Mouse (Mus musculus) C2C12 (cell line): ENCODE results near the gene Relb. TPM values are rescaled to one million over a fixed set of nuclear protein-coding genes. Genes with fewer than 3 reads are reported as not detected.
"Not testable (repeated sequence)": the region's sequence is repeated elsewhere in the genome, so short reads cannot be mapped to it uniquely, and the experiment has no call there.

Experiments
- H3K27me3 ChIP-seq: one replicate; pipeline ENCODE4 v1.6.1; 2011; ENCODE audit not compliant: control insufficient read depth, insufficient read depth, insufficient read length
- H3K36me3 ChIP-seq: one replicate; pipeline ENCODE4 v1.6.1; 2011; ENCODE audit not compliant: control insufficient read depth, insufficient read depth
- H3K4me3 ChIP-seq: one replicate; pipeline ENCODE4 v1.5.1; 2011; ENCODE audit warnings: mild to moderate bottlenecking, control low read depth; ENCODE audit not compliant: poor library complexity, insufficient read depth, severe bottlenecking
- H3K79me2 ChIP-seq: one replicate; pipeline ENCODE4 v1.6.1; 2011; ENCODE audit not compliant: control insufficient read depth, insufficient read depth
- H3K79me3 ChIP-seq: one replicate; pipeline ENCODE4 v1.6.1; 2011; ENCODE audit warnings: low read depth, control low read depth
- H3ac ChIP-seq: one replicate; pipeline ENCODE3; 2011; ENCODE audit warnings: low read depth; ENCODE audit not compliant: control insufficient read depth, insufficient read length
- CEBPB ChIP-seq: IDR thresholded peaks from one replicate; pipeline ENCODE4 v1.6.1; 2011; ENCODE audit warnings: low read depth, mild to moderate bottlenecking, control low read depth, moderate library complexity
- CTCF ChIP-seq: IDR thresholded peaks from one replicate; pipeline ENCODE4 v1.5.1; 2011; ENCODE audit not compliant: control insufficient read depth, insufficient read depth, insufficient read length
- FOSL1 ChIP-seq: IDR thresholded peaks from one replicate; pipeline ENCODE4 v1.8.0; 2011; ENCODE audit warnings: mild to moderate bottlenecking, low read length; ENCODE audit not compliant: poor library complexity, insufficient read depth, severe bottlenecking
- MAX ChIP-seq: IDR thresholded peaks from one replicate; pipeline ENCODE4 v1.6.1; 2011; ENCODE audit warnings: mild to moderate bottlenecking, control low read depth
- MYOD1 ChIP-seq: IDR thresholded peaks from one replicate; pipeline ENCODE4 v1.6.1; 2011; ENCODE audit warnings: low read depth; ENCODE audit not compliant: control insufficient read depth, insufficient read length
- MYOG ChIP-seq: IDR thresholded peaks from one replicate; pipeline ENCODE4 v1.6.1; 2011; ENCODE audit not compliant: control insufficient read depth, insufficient read length; ENCODE audit errors: extremely low read depth
- USF1 ChIP-seq: IDR thresholded peaks from one replicate; pipeline ENCODE4 v1.6.1; 2011; ENCODE audit warnings: low read depth, mild to moderate bottlenecking, control low read depth, moderate library complexity
- polyA plus RNA-seq: library from polyadenylated mRNA; unstranded; fragments of >200 nt; fragmentation: generic; extraction: Trizol; gene quantifications from one replicate; pipeline ENCODE4 v1.2.1, GENCODE M21; 2012; ENCODE audit warnings: missing spikeins

Relb gene
- polyA plus RNA-seq, 1 experiment = 11.1 TPM

GRCm38 (mm10) chr7:19619004-19619801, 10.0 kb downstream of the Relb start:
- Histone ChIP-seq H3ac (no peak overlapping the region), H3K4me3 (no peak overlapping the region), H3K79me2 (no peaks in the 10 kb centered on the region), H3K27me3 (no peaks in the 10 kb centered on the region), H3K36me3 (peaks cover 2% of the 10 kb centered on the region), H3K79me3 (no peaks in the 10 kb centered on the region)
- no peak for TF ChIP-seq CEBPB
- peak; percentile 65 for TF ChIP-seq CTCF

GRCm38 (mm10) chr7:19615036-19615577, 14.1 kb downstream of the Relb start:
- no peaks in the 10 kb centered on the region for H3K79me2 ChIP-seq
- no peaks in the 10 kb centered on the region for H3K79me3 ChIP-seq
- peaks cover 2% of the 10 kb centered on the region for H3K36me3 ChIP-seq
- H3K27me3 ChIP-seq = no peaks in the 10 kb centered on the region
- H3ac ChIP-seq = no peak overlapping the region
- TF ChIP-seq CEBPB (no peak), USF1 (no peak), FOSL1 (no peak), MYOG (no peak), MAX (no peak), MYOD1 (no peak), CTCF (no peak)
- no peak overlapping the region for H3K4me3 ChIP-seq

GRCm38 (mm10) chr7:19610969-19611368, 18.3 kb downstream of the Relb start:
- Histone ChIP-seq H3ac (no peak overlapping the region), H3K79me3 (no peaks in the 10 kb centered on the region), H3K36me3 (peaks cover 2% of the 10 kb centered on the region), H3K4me3 (no peak overlapping the region), H3K79me2 (no peaks in the 10 kb centered on the region), H3K27me3 (no peaks in the 10 kb centered on the region)
- no peak for TF ChIP-seq USF1
- no peak for TF ChIP-seq FOSL1
- TF ChIP-seq MAX = no peak
- no peak for TF ChIP-seq MYOG
- TF ChIP-seq CTCF = no peak
- TF ChIP-seq MYOD1 = no peak
- TF ChIP-seq CEBPB = no peak

GRCm38 (mm10) chr7:19609641-19610332, 19.5 kb downstream of the Relb start:
- TF ChIP-seq USF1 (no peak), CTCF (no peak), MAX (no peak), MYOD1 (no peak), CEBPB (no peak), FOSL1 (no peak), MYOG (no peak)
- no peak overlapping the region for H3K4me3 ChIP-seq
- H3K36me3 ChIP-seq = peaks cover 2% of the 10 kb centered on the region
- H3K27me3 ChIP-seq = no peaks in the 10 kb centered on the region
- H3ac ChIP-seq = no peak overlapping the region
- no peaks in the 10 kb centered on the region for H3K79me3 ChIP-seq
- H3K79me2 ChIP-seq = no peaks in the 10 kb centered on the region

- H3ac ChIP-seq = no peak overlapping the region
- peaks cover 19% of the 10 kb centered on the region for H3K79me2 ChIP-seq
- H3K4me3 ChIP-seq = no peak overlapping the region
- peaks cover 5% of the 10 kb centered on the region for H3K36me3 ChIP-seq
- H3K79me3 ChIP-seq = peaks cover 16% of the 10 kb centered on the region
- no peaks in the 10 kb centered on the region for H3K27me3 ChIP-seq
- TF ChIP-seq CTCF (no peak), MAX (no peak), USF1 (no peak), FOSL1 (no peak), MYOG (no peak), CEBPB (no peak)
Observed at GRCm38 (mm10) chr7:19607291-19607690, 21.9 kb downstream of the Relb start.

GRCm38 (mm10) chr7:19604606-19605214, 24.5 kb downstream of the Relb start:
- H3K27me3 ChIP-seq, H3K36me3 ChIP-seq, H3ac ChIP-seq, H3K4me3 ChIP-seq: not testable (repeated sequence)
- peaks cover 21% of the 10 kb centered on the region for H3K79me3 ChIP-seq
- peaks cover 36% of the 10 kb centered on the region for H3K79me2 ChIP-seq
